Mouse (Mus musculus): Measurements from ENCODE around the gene Rora. TPM values are rescaled to one million over a fixed set of nuclear protein-coding genes. Genes with fewer than 3 reads are reported as not detected.
A peak's percentile ranks its signal among the peaks of the same experiment; 100 is the strongest.

The Rora gene
- polyA plus RNA-seq, 1 experiment from 2014 or later, result 9.0 TPM

DNA sequence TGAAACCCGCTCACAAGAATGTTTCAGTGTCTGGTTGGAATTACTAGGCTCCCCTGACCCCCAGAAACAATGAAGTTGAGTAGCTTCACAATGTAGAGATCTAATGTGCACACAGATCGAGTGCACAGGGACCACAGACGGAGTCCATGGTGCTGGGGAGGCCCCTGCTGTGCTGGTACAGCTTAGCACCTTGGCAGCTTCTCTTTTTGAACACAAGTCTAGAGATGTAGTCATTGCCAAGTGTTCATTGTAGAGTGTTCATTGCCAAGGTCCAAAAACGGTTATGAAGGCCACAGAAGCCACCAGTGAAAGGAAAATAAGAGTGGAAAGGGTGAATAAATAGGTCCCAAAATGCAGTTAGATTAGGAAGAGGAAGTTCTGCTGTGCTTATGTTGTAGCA is 737.0 kb downstream of the Rora start:
- ChIA-PET CTCF (interaction anchor here (1.0 to 1.1 kb wide), 2 partner anchors 10 kb away, joined by 3 to 5 read pairs; no protein-coding TSS in a partner anchor), POLR2A (no interaction called here)
- in situ Hi-C loops (cut with MboI; ENCODE audit: low pct_unique_long_range_greater_than_20kb), result no loop called here
- ATAC-seq, result no peak
- DNase-seq (ENCODE audit: low read depth, low spot score), result no peak
- no peaks in the 10 kb centered on the region for H3K27me3 ChIP-seq
- TF ChIP-seq CTCF (IDR thresholded peaks at IDR 0.05), result no peak

DNA sequence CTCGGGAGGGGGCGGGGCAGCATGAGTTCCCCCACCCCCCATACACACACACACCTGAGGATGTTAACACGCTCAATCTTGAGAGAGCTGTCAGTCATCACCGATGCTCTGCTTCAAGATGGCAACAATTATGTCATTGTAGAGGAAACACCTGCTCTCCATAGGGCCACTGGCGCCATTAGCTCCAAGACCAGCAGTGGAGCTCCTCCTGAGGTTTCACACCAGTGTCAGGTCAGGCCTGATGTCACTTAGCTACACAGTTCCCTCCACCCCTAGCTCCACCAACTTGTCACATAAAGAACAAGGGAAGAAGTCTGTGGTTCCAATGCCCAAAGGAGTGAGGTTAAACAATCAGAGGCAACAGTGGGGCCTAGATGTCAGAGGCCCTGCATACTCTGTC is 740.6 kb downstream of the Rora start:
- POLR2A ChIA-PET, result no interaction called here
- CTCF ChIA-PET, result no interaction called here
- no peak for DNase-seq (ENCODE audit: low read depth, low spot score)
- no peak for TF ChIP-seq CTCF (IDR thresholded peaks at IDR 0.05)
- ATAC-seq, result no peak
- in situ Hi-C loops (cut with MboI; ENCODE audit: low pct_unique_long_range_greater_than_20kb), result no loop called here
- no peaks in the 10 kb centered on the region for H3K27me3 ChIP-seq

DNA sequence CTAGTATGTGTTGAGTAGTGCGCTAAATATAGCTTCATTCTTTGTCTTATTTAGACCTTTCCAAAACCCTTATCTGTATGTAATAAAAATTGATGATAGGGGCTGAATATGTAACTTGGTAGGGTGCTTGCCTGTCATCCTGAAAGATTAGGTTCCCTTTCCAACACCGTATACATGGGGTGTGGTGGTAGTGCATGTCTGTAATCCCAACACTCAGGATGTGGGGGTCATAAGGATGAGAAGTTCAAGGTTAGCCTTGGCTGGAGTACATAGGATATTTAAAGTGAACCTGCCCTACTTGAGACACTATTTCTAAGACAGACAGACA is 743.8 kb downstream of the Rora start:
- in situ Hi-C loops (cut with MboI; ENCODE audit: low pct_unique_long_range_greater_than_20kb), result no loop called here

DNA sequence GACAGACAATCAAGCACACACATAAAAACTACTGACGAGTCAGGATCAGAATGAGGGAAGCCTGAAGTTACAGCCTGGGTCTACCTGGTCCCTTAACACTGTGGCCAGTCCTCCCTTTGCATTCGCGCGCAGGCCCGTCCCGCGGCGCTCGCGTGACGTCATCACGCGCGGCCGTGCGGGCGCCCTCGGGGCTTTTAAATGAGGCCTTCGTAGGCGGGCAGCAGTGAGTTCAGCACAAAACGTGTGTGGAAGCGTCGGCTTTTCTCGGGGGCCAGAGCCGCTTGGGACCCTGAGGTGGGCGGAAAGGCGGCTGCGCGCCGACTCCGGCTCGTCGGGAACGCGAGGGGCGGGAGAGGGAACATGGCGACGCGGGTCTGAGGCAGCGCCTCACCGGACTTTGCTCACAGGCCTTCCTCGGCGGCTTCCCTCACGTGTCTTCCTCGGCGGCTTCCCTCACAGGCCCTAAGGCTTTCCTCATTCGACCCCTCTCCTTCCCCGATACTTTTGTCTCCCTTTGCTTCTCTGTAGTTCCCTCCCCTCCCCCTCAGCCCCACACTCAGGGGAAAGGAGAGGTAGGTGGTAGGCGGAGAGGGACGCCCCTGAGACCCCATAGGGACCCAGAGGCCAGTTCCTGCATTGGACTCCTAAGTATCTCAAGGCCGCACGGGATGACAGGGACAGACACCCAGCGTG is 744.3 kb downstream of the Rora start, which contains the start of gene Ice2:
Ice2 (plus strand) TSS at position 147 of the 693 bp plus-strand sequence.
- H3K27me3 ChIP-seq, result no peaks in the 10 kb centered on the region
- ChIA-PET CTCF (no interaction called here), POLR2A (no interaction called here)
- TF ChIP-seq CTCF (IDR thresholded peaks at IDR 0.05), result no peak
- in situ Hi-C loops (cut with MboI; ENCODE audit: low pct_unique_long_range_greater_than_20kb), result no loop called here
- DNase-seq (ENCODE audit: low read depth, low spot score) (peak; percentile 27), ATAC-seq (peak; percentile 75)

More for the DNA sequence above, 743.8 kb downstream of the Rora start:
- POLR2A ChIA-PET, result no interaction called here
- no peak for ATAC-seq
- TF ChIP-seq CTCF (IDR thresholded peaks at IDR 0.05), result no peak
- CTCF ChIA-PET, result no interaction called here
- no peak for DNase-seq (ENCODE audit: low read depth, low spot score)
- no peaks in the 10 kb centered on the region for H3K27me3 ChIP-seq

DNA sequence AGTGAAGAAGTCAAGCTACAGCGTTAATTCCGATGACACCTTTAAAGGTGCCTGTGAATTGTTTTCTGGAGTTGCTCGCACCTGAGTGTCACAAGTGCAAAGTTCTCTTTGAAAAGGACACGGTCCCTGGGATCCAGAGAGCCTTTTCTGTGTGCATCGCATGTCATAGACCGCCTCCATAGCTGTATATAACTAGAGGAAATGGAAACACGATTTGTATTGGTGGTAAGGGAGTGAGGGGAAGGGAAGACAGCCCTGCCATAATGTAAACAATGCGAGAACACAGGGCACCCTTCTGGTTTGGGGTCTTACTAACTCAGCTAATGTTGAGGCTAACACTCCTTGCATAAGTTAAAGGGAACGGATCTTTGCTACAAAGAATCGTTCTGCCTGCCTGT is 744.9 kb downstream of the Rora start:
- in situ Hi-C loops (cut with MboI; ENCODE audit: low pct_unique_long_range_greater_than_20kb), result no loop called here
- no peak for TF ChIP-seq CTCF (IDR thresholded peaks at IDR 0.05)
- H3K27me3 ChIP-seq, result no peaks in the 10 kb centered on the region
- DNase-seq (ENCODE audit: low read depth, low spot score) (no peak), ATAC-seq (no peak)
- ChIA-PET POLR2A (no interaction called here), CTCF (interaction anchor here (0.9 to 1.0 kb wide), 2 partner anchors 11 to 18 kb away, joined by 3 to 5 read pairs; no protein-coding TSS in a partner anchor)

DNA sequence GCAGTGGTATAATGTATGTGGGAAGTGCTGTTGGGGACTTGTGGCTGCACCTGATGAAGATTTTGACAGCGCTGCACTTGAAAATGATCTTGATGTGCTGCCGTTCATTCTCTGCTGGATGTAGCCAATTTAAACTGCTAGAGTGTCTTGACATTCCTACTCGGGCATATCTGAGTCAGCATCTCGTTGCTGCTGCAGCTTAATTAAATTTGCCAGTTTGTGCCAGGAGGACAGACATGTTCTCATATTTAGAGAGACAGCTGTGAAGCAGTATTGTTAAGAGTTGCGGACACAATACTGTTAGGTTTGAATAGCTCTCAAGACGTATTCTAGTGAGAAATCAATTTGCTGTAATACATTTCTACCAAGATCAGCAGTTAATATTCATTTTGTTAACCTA is 751.1 kb downstream of the Rora start:
- H3K27me3 ChIP-seq, result no peaks in the 10 kb centered on the region
- CTCF ChIA-PET, result interaction anchor here (1.3 to 1.5 kb wide), 2 partner anchors 11 to 14 kb away, joined by 4 to 7 read pairs; no protein-coding TSS in a partner anchor
- in situ Hi-C loops (cut with MboI; ENCODE audit: low pct_unique_long_range_greater_than_20kb), result no loop called here
- no peak for TF ChIP-seq CTCF (IDR thresholded peaks at IDR 0.05)
- POLR2A ChIA-PET, result no interaction called here
- ATAC-seq (no peak), DNase-seq (ENCODE audit: low read depth, low spot score) (no peak)

DNA sequence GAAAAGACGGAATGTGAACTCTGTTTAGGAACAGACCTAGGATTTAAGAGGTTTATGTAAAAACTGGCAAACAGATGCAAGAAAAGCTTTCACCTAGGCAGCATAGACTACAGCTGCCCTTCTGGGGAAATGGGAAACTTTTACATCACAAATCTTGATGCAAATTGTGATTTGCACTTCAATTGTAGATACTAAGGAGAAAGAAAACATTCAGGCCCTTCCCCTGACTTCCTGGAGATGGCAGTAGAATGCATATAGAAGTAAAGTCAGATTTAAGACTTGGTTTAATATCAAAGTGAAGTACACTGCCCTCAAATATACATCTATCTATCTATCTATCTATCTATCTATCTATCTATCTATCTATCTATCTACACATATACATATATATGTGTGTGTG is 765.9 kb downstream of the Rora start:
- DNase-seq (ENCODE audit: low read depth, low spot score) (no peak), ATAC-seq (no peak)
- CTCF ChIA-PET, result interaction anchor here (0.8 to 3.4 kb wide), 9 partner anchors 11 to 66 kb away, joined by 3 to 41 read pairs (median 4); no protein-coding TSS in a partner anchor
- TF ChIP-seq CTCF (IDR thresholded peaks at IDR 0.05), result peak; percentile 53
- POLR2A ChIA-PET, result interaction anchor here (1.1 kb wide), 1 partner anchor 15 kb away, joined by 3 read pairs; no protein-coding TSS in a partner anchor
- no peaks in the 10 kb centered on the region for H3K27me3 ChIP-seq
- in situ Hi-C loops (cut with MboI; ENCODE audit: low pct_unique_long_range_greater_than_20kb), result no loop called here

DNA sequence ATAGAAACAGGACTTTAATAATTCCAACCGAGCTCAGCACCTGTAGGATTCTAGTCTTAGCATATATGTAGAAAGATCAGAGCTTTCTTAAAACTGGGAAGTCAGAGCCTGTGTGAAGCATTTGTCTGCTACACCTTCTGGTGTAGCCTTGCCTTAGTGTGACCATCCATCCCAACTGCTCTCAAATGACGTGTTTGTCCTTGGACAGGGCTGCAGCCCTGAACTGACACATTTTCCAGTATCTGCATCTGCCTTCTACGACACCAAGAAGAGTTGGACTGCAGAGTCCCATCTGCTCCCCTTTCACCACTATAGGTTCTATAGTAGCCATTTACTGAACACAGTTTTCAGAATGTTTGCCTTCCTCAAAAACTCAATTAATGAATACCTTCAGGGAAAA is 776.9 kb downstream of the Rora start:
- in situ Hi-C loops (cut with MboI; ENCODE audit: low pct_unique_long_range_greater_than_20kb), result no loop called here
- DNase-seq (ENCODE audit: low read depth, low spot score) (no peak), ATAC-seq (no peak)
- CTCF ChIA-PET, result interaction anchor here (0.9 to 2.6 kb wide), 2 partner anchors 11 to 50 kb away, joined by 4 to 11 read pairs; no protein-coding TSS in a partner anchor
- no peak for TF ChIP-seq CTCF (IDR thresholded peaks at IDR 0.05)
- POLR2A ChIA-PET, result interaction anchor here (0.7 to 1.0 kb wide), 2 partner anchors 24 to 37 kb away, joined by 3 read pairs; no protein-coding TSS in a partner anchor
- no peaks in the 10 kb centered on the region for H3K27me3 ChIP-seq

DNA sequence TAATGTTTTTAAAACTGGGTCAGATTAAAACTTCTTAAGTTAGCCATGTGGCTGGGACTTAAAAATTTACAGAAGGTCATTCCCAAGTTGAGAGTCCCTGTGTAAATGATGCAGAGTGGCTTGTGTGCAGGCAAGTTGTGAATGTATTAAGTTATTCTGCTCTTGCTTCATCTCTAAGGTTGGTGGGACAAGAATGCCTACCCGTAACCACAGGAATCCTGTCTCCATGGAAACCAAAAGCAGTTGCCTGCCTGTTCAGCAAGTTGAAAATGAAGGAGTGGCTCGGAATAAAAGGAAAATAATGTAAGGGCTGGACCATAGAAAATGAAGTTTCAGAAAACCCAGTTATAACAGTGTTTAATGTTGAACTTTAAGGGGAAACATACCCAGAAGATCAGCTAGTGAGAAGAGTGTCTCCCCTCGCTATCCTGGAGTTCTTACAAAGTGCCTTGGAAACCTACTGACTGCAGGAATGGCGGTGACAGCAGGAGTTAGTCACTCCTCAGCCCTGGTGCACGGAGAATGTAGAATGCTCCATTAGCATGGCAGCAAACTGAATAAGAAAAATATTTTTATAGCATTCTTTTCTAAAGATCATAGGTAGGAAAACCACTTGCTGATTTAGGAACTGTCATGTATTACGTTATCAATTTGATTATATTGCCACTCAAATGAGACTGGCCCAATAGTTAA is 778.4 kb downstream of the Rora start:
- ChIA-PET POLR2A (no interaction called here), CTCF (interaction anchor here (1.2 to 1.6 kb wide), 3 partner anchors 10 to 23 kb away, joined by 3 to 4 read pairs (median 3); no protein-coding TSS in a partner anchor)
- in situ Hi-C loops (cut with MboI; ENCODE audit: low pct_unique_long_range_greater_than_20kb), result no loop called here
- ATAC-seq, result peak; percentile 93
- DNase-seq (ENCODE audit: low read depth, low spot score), result peak; percentile 81
- H3K27me3 ChIP-seq, result no peaks in the 10 kb centered on the region
- TF ChIP-seq CTCF (IDR thresholded peaks at IDR 0.05), result no peak

DNA sequence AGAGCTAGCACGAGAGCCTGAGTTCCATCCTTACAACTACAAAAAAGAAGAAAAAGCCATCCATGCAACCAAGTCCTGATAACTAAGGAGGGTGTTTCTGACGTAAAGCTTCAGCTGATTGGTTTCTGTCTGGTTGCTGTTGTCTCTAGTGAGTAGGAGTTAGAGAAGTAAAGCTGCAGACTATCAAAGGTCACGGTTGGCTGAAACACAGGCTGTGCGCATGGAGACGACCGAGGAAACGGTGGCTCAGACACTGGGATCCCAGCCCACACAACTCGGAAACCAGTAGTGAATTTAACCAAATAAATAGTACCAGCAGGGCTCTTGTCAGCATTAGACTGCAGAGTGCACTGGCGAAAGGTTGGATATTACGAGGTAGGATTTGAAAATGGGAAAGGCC is 781.6 kb downstream of the Rora start:
- POLR2A ChIA-PET, result no interaction called here
- no peak for ATAC-seq
- CTCF ChIA-PET, result no interaction called here

DNA sequence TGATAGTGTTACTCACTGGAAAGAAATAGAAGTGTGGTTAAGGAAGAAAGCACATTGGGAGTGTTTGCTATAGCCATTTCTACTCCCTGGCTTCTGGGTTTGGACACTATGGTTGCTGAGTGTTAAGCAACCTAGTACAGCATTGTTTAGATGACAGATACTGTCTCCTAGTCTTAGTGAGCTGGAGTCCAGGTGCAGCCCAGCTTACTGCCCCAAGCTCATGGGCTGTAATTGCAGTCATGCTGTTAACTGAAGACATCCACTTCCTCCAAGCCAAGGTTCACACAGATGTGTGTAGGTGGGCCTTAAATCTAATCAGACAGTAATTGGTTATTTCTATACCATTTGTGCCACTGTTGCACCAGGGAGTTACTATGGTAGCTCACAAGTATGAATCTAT is 782.1 kb downstream of the Rora start:
- in situ Hi-C loops (cut with MboI; ENCODE audit: low pct_unique_long_range_greater_than_20kb), result no loop called here
- POLR2A ChIA-PET, result no interaction called here
- H3K27me3 ChIP-seq, result no peaks in the 10 kb centered on the region
- DNase-seq (ENCODE audit: low read depth, low spot score) (no peak), ATAC-seq (no peak)
- no peak for TF ChIP-seq CTCF (IDR thresholded peaks at IDR 0.05)
- CTCF ChIA-PET, result no interaction called here

More for the DNA sequence above, 781.6 kb downstream of the Rora start:
- no peaks in the 10 kb centered on the region for H3K27me3 ChIP-seq
- in situ Hi-C loops (cut with MboI; ENCODE audit: low pct_unique_long_range_greater_than_20kb), result no loop called here
- DNase-seq (ENCODE audit: low read depth, low spot score), result no peak
- TF ChIP-seq CTCF (IDR thresholded peaks at IDR 0.05), result no peak

Data from Patski (cell line).